Mouse (Mus musculus): ENCODE data around the gene Rsrc2.
A peak's percentile ranks its signal among the peaks of the same experiment; 100 is the strongest.

The Rsrc2 gene

DNA sequence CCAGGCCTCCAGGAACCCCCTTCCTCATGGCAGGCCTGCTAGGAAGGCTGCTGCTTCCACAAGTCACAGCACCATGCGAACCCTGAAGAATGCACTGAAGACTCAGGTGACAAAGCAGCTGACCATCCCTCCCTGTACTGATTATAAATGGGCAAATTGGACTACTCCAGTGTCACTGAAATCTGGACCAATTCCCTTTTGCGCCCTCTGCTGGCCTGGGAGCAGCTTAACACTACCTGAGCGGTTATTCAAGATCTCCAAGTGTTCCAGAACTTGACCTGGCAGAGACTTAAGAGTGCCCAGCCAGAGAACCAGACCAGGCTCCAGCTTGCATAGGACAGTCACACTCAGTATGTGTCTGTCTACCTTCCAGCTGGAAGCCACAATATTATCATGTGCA lies 50.0 kb downstream of the Rsrc2 start:
- DNase-seq (ENCODE audit: extremely low read depth, insufficient read length, low spot score), result peak; percentile 42

DNA sequence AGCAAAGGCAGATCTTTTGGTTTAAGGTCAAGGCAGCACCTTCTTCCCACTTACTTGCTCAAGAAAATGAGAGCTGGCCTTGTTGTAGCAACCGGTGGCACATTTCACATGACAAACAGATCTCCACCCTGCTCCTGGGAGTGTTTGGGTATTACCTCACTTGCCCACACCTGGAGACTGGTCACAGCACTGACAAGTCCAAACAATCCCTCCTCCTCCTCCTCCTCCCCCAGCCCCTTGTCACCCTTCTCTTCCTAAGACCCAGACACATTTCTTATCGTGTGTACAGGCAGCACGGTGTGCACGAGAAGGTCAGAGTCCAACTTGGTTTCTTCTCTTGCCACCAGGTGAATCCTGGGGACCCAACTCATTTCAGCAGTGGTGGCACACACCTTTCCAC lies 52.3 kb downstream of the Rsrc2 start:
- DNase-seq (ENCODE audit: extremely low read depth, insufficient read length, low spot score), result no peak

DNA sequence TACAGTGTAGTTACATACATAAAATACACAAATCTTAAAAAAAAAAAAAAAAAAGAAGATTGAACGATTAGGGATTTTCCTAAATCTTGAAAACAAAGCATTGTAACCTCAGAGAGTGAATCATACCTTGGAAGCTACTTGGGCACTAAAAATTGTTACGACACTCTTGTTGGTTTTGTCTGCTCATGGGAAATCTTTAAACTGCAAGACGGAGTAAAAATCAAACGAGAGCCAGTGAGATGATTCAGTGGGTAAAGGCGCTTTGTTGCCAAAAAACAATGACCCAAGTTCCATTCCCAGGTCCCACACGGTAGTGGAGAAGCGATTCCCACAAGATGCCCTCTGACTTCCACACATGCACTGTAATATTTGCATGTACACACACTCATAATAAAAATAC lies 53.0 kb downstream of the Rsrc2 start:
- DNase-seq (ENCODE audit: extremely low read depth, insufficient read length, low spot score), result peak; percentile 71

DNA sequence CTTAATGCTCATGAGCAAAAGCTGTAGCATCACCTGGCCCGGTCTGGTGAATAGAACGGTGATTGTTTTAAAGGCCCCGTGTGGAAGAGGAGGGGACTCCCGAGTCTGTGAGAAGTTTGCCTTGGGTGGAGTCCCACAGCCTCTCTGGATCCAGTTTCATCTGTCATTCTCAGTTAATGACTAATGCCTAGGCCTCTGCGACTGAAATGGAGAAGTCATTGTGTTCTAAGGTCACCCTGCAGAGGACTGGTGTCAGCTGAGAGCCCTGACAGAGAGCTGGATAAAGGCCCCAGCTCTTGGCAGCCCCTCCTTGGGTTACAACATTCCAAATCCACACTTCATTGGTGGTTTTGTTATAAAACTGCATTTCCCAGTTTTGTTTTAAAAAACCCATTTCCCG lies 54.7 kb downstream of the Rsrc2 start:
- DNase-seq (ENCODE audit: extremely low read depth, insufficient read length, low spot score), result peak; percentile 62

DNA sequence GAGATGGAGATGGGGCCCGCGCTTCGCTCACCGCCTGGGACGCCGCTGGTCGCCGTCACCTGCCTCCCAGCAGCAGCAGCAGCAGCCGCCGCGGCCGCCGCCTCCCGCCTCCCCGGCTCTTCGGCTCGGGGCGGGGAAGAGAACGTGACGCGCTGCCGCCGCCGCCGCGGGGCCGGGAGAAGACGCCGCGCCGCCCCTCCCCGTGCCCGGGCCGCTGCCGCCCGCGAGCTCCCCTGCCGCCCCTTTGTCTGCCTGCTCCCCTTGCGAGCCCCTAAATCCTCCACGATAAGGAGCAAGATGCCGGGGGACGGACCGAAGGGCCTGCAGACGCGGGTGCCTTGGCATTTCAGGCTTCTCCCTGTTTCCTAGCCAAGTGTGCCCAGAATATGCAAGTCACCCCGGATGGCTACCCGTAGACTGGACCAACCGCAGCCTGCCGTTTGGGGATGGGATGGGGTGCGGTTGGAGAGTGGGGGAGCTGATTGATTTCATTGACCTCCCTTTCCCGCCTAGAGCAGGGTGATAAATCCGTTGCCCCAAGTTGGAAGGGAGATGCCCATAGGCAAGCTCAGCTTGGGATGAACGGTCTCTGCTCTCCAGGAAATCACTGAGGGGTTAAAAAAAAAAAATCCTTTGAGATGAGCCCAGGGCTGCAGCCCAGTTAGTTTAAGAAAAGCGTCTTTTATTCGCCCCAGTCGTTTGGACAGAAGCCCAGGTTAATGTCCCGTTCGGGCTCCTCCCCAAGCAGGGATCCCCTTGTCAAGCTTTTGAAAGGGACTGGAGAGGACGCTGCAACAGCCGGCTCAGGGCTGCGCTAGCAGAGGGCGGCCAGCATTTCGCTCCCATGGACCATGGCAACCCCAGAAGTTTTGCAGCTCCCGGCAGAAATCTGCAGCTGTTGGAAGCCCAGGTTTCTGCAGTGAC lies 64.7 kb downstream of the Rsrc2 start, which contains the start of gene Clip1:
Gene Clip1, minus strand, starts transcription at position 398 of the 924 bp plus-strand sequence.
- DNase-seq (ENCODE audit: extremely low read depth, insufficient read length, low spot score), result peak; percentile 80

DNA sequence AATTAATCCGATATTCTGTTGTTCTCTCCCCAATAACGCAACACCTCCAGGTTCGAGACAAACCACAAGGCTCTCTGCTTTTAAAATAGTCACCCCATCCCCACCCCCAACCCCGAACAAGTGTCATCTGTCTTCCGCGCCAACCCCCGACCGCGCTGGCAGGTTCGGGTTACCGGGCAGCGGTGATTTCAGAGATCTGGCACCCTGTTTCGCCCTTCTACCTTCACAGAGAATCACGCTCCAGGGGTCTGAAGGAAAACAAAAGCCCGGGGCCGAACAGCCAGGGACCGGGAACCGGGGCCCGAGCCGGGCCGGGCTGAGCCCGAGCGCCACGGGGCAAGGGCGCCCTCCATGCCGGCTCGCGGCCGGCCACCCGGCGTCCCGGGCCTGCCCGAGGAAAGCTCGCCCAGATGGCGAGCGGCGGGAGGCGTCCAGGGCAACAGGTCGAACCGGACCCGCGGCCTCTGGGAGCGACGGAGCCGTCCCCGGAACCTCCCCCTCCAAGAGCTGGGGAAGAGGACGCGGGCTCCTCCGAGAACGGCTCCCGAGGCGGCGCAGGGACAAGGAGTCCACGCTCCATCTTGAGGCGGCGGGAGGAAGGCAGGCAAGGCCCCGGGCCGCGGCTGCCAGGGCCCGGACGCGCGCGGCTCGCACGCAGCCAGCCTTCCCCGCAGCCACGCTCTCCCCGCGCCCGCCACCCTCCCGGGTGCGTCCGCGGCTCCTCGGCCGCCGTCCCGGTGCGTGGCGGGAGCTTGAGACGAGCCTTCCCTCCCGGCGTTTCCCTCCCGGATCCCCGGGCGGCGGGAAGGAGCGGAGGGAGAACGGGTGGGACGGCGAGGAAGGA lies 65.6 kb downstream of the Rsrc2 start:
- peak; percentile 77 for DNase-seq (ENCODE audit: extremely low read depth, insufficient read length, low spot score)

DNA sequence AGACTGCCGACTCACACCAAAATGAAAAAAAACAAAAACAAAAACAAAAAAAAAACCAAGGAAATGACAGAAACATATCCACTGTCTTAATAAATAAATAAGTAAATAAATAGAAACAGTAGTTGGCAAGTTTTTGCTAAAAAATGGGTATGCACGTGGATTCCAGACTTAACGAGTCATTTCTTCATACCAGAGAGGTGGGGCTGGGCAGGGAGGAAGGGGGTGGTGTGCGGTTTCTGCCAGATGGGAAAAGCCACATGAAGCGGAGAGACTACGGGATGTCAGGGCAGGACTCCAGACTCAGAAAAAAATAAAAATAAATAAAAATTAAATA lies 66.2 kb downstream of the Rsrc2 start:
- DNase-seq (ENCODE audit: extremely low read depth, insufficient read length, low spot score), result peak; percentile 80

DNA sequence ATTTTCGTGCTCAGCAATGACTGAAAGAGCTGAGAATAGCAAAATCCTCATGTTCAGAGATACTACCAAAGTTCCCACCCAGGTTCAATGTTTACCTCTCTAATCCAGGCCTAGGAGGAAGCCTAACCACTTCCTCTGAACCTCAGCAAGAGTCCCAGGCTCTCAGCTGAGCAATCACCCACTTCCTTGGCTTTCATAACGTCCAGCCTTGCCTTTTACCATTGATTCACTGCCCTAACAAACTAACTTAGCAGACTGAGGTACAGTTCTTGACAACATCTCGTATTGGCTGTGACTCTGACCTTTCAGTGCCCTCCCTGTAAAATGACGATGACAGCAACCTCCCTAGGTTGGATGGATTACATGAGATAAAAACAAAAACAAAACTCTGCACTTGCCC lies 66.8 kb downstream of the Rsrc2 start:
- no peak for DNase-seq (ENCODE audit: extremely low read depth, insufficient read length, low spot score)

DNA sequence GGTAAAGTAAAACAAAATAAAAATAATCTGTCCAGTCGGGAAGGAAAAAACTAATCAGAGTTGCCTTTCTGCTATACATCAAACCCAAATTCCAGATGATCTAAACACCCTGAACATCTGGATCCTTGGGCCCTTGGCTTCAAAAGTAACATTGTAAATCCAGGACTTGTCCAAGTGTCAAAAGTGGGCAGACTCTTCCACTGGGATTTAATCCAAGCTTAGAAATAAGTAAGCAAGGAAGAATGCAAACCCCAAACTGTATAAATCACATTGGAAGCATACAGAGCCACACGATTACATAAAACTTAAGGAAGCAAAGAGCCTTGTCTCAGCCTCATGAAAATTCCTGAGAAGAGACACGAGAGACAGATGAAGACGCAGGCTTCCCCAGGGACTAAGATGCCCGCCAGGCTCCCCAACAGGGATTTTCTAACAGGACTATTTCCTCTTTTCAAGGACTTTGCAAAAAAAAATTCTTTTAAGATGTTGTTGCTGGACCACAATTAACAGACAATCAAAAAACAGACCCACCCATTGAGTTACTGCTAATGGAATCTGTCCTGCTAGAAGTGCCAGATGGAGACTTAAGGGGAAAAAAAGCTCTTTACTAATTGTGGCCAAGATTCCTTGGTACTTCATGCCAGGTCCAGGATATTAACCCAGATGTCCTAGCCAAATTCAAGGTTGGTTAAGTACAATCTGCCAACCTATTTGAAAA lies 69.5 kb downstream of the Rsrc2 start:
- peak; percentile 77 for DNase-seq (ENCODE audit: extremely low read depth, insufficient read length, low spot score)

DNA sequence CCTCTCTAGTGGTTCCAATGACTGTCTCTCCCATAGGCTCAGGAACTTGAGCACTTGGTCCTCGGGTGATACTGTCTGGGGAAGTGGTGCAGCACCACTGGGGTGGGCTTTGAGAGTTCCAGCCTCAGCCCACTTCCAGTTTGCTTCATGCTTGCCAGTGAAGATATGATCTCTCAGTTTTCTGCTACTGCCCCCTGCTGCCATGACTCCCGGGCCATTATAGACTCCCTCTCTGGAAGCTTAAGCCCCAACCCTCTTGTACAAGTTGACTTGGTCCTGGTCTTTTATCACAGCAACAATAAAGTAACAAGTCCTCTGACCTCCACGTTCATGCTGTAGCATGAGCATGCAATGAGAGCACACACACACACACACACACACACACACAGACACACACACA lies 70.1 kb downstream of the Rsrc2 start:
- DNase-seq (ENCODE audit: extremely low read depth, insufficient read length, low spot score), result no peak
